Mouse (Mus musculus): Measurements from ENCODE around the gene Snapin.

- no peak for TF ChIP-seq CTCF (IDR thresholded peaks at IDR 0.05; ENCODE audit: borderline replicate concordance, extremely low read depth, insufficient read depth, insufficient read length)
- TF ChIP-seq POLR2A (IDR thresholded peaks at IDR 0.05; ENCODE audit: borderline replicate concordance, extremely low read depth, insufficient read depth, insufficient read length, poor library complexity, severe bottlenecking): no peak
These were observed 47.1 kb upstream of the Snapin start for GRCm38 (mm10) chr3:90537905-90538296.
